Mouse (Mus musculus) ovary, postnatal 14 days (tissue): ENCODE measurements around the gene Maob.

ENCODE experiments used
- DNase-seq: peaks from one replicate; pipeline ENCODE4 v3.0.0; 2022; ENCODE audit warnings: low spot score

Maob gene

GRCm38 (mm10) chrX:16817261-16817769, at the start of gene Maob:
Gene Maob, minus strand, starts transcription at chrX:16817366.
- DNase-seq, result peak; percentile 6

DNA sequence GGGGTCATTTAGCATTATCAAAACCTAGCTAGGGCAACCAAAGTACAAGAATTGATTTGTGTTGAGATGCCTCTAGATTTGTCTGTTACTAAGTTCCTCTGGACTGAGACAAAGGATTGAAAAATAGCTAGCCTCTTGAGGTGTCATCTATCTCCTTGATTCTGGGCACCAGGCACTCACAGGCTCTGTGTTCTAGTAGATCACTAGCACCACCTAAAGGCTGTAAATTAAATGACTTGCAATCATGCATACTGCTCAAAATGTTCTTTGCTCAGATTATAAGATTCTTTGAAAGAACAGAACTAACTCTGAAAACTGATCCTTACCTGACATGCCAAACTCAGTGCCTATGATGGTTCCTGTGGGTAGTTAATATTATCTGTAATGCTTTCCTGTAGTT, 43.1 kb upstream of the Maob start:
- no peak for DNase-seq

DNA sequence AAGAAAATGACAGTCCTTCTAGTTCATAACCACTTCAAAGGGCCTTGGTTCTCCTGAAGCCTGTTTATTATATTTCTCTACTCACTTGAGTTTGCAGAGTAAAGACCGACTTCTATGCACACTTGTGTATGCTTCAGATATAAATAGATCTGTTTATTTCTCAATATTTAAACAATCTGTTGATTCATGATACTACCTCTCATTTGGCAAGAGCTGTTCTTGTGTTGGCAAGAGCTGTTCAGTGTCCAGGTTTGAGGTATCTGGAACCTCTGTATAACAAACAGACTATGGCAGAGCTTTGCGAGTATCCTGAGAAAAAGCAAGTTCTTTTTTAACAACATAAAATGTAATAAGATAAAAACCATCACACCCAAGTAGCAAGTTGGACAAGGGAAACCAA, 28.9 kb upstream of the Maob start:
- DNase-seq, result no peak

DNA sequence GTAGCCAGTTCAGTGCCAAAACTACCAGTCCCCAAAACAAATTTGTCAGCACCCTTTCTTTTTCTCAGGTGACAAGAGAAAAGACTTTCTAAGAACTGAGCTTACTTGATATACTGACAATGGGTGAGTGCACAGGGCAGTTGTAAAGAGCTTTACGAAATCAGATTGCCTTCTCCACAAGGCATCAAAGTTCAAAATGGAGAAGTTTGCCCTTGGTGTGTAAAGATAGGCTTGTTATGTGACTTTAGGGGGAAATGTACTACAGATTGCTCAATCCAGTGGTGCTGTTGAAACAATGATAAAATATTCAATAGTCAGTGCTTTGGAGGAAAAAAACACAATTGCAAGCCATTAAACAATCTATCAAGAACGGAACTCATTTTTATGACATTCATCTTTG, 24.3 kb upstream of the Maob start:
- DNase-seq, result no peak

DNA sequence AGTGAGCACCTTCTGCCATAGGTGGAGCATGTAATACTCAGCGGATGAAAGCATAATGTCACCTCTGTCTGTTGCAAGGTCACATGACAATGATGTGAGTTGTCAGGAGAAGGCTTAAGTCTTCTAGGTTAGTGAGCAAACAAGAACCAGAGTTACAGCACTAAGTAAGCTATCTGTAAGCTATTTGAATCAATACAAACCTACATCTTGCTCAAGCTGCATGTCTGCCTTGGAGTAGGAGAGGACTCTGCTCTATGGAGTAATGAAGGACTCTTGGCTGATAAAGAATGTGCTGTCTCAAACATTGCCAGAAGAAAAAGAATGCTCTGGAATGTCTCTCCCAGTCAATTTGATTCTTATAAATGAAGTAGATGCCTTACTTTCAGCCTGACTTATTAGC, 20.1 kb upstream of the Maob start:
- DNase-seq, result no peak

- no peak for DNase-seq
Measured at GRCm38 (mm10) chrX:16836488-16837082, 19.4 kb upstream of the Maob start.

DNA sequence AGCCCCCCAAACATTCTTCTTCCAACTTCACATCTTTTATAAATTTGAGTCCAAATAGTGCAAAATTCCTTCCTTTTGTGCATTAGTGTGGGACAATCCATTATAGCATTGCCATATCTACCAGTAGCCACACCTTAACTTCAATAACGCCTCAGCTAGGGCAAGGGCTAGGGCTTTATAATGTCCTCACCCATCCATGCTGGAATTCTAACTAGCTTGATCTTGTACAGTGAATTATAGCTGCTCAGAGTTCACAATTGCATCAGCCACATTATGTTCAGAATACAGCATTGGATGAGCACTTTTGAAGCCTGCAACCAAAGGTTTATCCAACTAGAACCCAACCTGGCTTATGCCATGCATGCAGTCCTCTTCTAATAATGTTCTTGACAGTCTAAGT, 8.9 kb upstream of the Maob start:
- DNase-seq, result no peak

GRCm38 (mm10) chrX:16815965-16816364, 1.2 kb downstream of the Maob start:
- no peak for DNase-seq

- no peak for DNase-seq
Measured at GRCm38 (mm10) chrX:16812080-16812479, 5.1 kb downstream of the Maob start.

DNA sequence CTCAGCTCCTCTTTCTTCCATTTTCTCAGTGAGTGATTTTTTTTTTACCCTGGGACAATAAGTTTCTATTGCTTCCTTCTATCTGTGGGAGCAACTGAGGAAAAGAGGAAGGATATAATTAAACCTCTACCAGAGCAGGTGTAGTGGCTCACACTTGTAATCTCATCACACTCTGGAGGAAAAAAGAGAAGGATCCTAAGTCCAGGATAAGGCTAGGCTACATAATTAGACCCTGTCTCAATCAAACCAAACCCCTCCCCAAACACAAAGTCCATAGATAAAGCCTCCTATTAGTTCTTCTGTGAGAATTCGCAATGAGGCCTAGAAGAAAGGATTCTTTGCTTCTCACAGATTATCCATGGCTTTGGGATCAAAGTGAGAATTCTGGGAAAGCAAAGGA, 49.7 kb downstream of the Maob start:
- no peak for DNase-seq

DNA sequence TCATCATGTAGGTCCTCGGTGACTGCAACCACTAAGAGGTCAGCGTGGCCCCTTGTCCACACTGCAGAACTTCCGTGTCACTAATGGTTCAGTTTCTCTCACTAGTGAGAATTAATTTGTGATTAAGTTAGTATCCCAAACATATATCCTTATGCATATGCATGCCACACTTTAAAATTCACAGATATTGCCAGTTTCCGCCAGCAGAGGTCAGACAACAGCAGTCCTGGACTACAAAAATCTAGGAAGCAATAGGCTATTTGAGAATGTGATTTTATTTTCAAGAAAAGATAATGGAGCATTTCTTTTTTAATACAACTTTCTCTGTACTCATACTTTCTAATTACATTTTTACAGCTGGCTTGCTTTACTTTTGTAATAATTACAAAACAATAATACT, 51.0 kb downstream of the Maob start:
- DNase-seq, result peak; percentile 2

DNA sequence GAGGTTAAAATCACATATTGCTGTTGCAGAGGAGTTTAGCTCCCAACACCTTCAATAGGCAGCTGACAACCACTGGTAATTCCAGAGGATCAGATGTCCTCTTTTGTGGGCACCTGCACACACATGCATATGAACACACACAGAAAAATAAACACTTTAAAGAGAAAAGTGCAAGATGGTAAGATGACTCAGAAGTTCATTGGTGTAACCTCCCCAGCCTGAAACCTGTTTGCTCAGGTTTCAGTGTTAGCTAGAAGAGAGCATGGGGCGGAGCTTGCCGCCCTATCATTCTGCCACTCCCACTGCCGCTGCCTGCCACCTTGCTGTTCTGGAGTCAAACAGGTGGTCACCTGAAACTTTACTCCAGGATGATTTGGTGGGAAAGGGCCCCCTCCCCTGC, 55.7 kb downstream of the Maob start:
- no peak for DNase-seq

DNA sequence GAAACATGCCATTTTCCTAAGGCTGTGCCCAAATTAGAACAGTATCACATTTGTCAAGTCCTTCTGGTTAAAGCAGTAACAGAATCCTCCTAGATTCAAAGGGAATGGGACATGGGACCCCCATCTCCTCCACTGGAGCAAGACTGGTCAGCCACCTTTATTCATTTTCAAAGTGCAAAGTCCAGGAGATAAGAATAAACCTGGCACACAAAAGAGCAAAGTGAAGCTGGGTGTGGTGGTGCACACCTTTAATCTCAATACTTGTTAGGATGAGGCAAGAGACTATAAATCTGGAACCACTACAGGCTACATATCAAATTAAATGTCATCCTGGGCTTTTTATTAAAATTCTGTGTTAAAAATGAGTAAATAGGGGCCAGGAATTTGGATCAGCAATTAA, 62.4 kb downstream of the Maob start:
- no peak for DNase-seq

- DNase-seq, result no peak
Measured at GRCm38 (mm10) chrX:16748932-16749331, 68.2 kb downstream of the Maob start.

GRCm38 (mm10) chrX:16714033-16714432, 103.1 kb downstream of the Maob start:
- no peak for DNase-seq

GRCm38 (mm10) chrX:16706094-16706493, 111.1 kb downstream of the Maob start:
- no peak for DNase-seq
